Mouse (Mus musculus) embryo, embryonic 11.5 days (tissue): ENCODE results near the gene Akr1b3.
A peak's percentile ranks its signal among the peaks of the same experiment; 100 is the strongest.

Experiments
- DNase-seq: peaks from one replicate; pipeline ENCODE4 v3.0.0-alpha.2; 2012; ENCODE audit warnings: low read depth, low spot score

Gene Akr1b3

GRCm38 (mm10) chr6:34331379-34331778 is 14.1 kb upstream of the Akr1b3 start:
- no peak for DNase-seq

- DNase-seq: no peak
These were observed 4.8 kb upstream of the Akr1b3 start for GRCm38 (mm10) chr6:34322121-34322520.

- DNase-seq: no peak
These were observed 1.4 kb upstream of the Akr1b3 start for GRCm38 (mm10) chr6:34318636-34319035.

GRCm38 (mm10) chr6:34318172-34318571 is 894 bp upstream of the Akr1b3 start:
- DNase-seq: no peak

- no peak for DNase-seq
These were observed 3.4 kb downstream of the Akr1b3 start for GRCm38 (mm10) chr6:34313921-34314320.

- no peak for DNase-seq
These were observed 3.9 kb downstream of the Akr1b3 start for GRCm38 (mm10) chr6:34313386-34313785.

- DNase-seq: no peak
These were observed 7.2 kb downstream of the Akr1b3 start for GRCm38 (mm10) chr6:34310023-34310595.

- DNase-seq: no peak
These were observed 7.8 kb downstream of the Akr1b3 start for GRCm38 (mm10) chr6:34309526-34309925.

GRCm38 (mm10) chr6:34306797-34307196 is 10.5 kb downstream of the Akr1b3 start:
- no peak for DNase-seq

GRCm38 (mm10) chr6:34304675-34305241 is 12.5 kb downstream of the Akr1b3 start:
- no peak for DNase-seq

GRCm38 (mm10) chr6:34297055-34297454 is 20.2 kb downstream of the Akr1b3 start:
- DNase-seq: no peak

GRCm38 (mm10) chr6:34295437-34295836 is 21.8 kb downstream of the Akr1b3 start:
- DNase-seq: no peak

GRCm38 (mm10) chr6:34292882-34293487 is 24.3 kb downstream of the Akr1b3 start:
- peak; percentile 51 for DNase-seq

GRCm38 (mm10) chr6:34292196-34292881 is 24.9 kb downstream of the Akr1b3 start:
- DNase-seq: no peak

- no peak for DNase-seq
These were observed 26.6 kb downstream of the Akr1b3 start for GRCm38 (mm10) chr6:34290681-34291080.

GRCm38 (mm10) chr6:34290091-34290490 is 27.2 kb downstream of the Akr1b3 start:
- no peak for DNase-seq

- no peak for DNase-seq
These were observed 29.2 kb downstream of the Akr1b3 start for GRCm38 (mm10) chr6:34288098-34288497.

- DNase-seq: no peak
These were observed 30.4 kb downstream of the Akr1b3 start for GRCm38 (mm10) chr6:34286841-34287240.

GRCm38 (mm10) chr6:34278385-34278784 is 38.9 kb downstream of the Akr1b3 start:
- no peak for DNase-seq

GRCm38 (mm10) chr6:34277665-34278064 is 39.6 kb downstream of the Akr1b3 start:
- peak; percentile 48 for DNase-seq

GRCm38 (mm10) chr6:34274346-34274745 is 42.9 kb downstream of the Akr1b3 start:
- no peak for DNase-seq

GRCm38 (mm10) chr6:34273073-34273472 is 44.2 kb downstream of the Akr1b3 start:
- no peak for DNase-seq

GRCm38 (mm10) chr6:34272462-34272861 is 44.8 kb downstream of the Akr1b3 start:
- DNase-seq: no peak
